Mouse (Mus musculus) midbrain, postnatal 0 days (tissue): ENCODE measurements at regions not wholly inside any gene's neighbourhood (a gene's known extent, or its start where the extent isn't known, plus 50 kb on each side); places are given as distances from the start of the nearest gene placed in this dataset.

ENCODE experiments used
- ATAC-seq: fragments of 200-750 bp; cut with Nextera tagmentation; 2 replicates; pipeline ENCODE4 v1.8.0; 2017; ENCODE audit warnings: moderate number of reproducible peaks, mild to moderate bottlenecking, moderate TSS enrichment, moderate library complexity; ENCODE audit not compliant: low FRiP score
- DNase-seq: peaks from one replicate; pipeline ENCODE4 v3.0.0-alpha.2; 2015; ENCODE audit warnings: low spot score
- H3K27ac ChIP-seq: fragments of 300-500 bp; sonication (generic); 2 replicates; pipeline ENCODE4 v1.5.1; 2014; ENCODE audit warnings: low read depth, mild to moderate bottlenecking, low read length, mixed read lengths
- H3K27me3 ChIP-seq: fragments of 300-500 bp; sonication (generic); 2 replicates; pipeline ENCODE4 v1.6.1; 2014; ENCODE audit warnings: low read length, control low read depth, mixed read lengths; ENCODE audit not compliant: insufficient read depth
- H3K36me3 ChIP-seq: fragments of 300-500 bp; sonication (generic); 2 replicates; pipeline ENCODE4 v1.6.1; 2014; ENCODE audit warnings: low read length, control low read depth, mixed read lengths; ENCODE audit not compliant: insufficient read depth
- H3K4me1 ChIP-seq: fragments of 300-500 bp; sonication (generic); 2 replicates; pipeline ENCODE4 v1.6.1; 2014; ENCODE audit warnings: mild to moderate bottlenecking, control low read depth, antibody characterized with exemption, low read length, mixed read lengths; ENCODE audit not compliant: insufficient read depth
- H3K4me2 ChIP-seq: fragments of 300-500 bp; sonication (generic); 2 replicates; pipeline ENCODE4 v1.6.1; 2014; ENCODE audit warnings: low read depth, mild to moderate bottlenecking, low read length, mixed read lengths; ENCODE audit not compliant: poor library complexity, severe bottlenecking
- H3K4me3 ChIP-seq: fragments of 300-500 bp; sonication (generic); 2 replicates; pipeline ENCODE4 v1.5.1; 2014; ENCODE audit warnings: low read depth, mild to moderate bottlenecking, low read length, moderate library complexity
- H3K9ac ChIP-seq: fragments of 300-500 bp; sonication (generic); replicated peaks from 2 replicates; pipeline ENCODE4 v1.6.1; 2014; ENCODE audit warnings: mild to moderate bottlenecking, low read length, moderate library complexity, mixed read lengths; ENCODE audit not compliant: poor library complexity, severe bottlenecking
- H3K9me3 ChIP-seq: fragments of 300-500 bp; sonication (generic); 2 replicates; pipeline ENCODE4 v1.6.1; 2016; ENCODE audit warnings: low read length, control low read depth
- CTCF ChIP-seq: IDR thresholded peaks from 2 replicates; pipeline ENCODE4 v1.5.1; 2016; ENCODE audit warnings: antibody characterized with exemption, mild to moderate bottlenecking
- WGBS: fragments of 180-500 bp; shearing (Covaris S2); extraction: QIAGEN DNeasy Blood & Tissue Kit; methylation state at CpG from one replicate; pipeline ENCODE4 v1.1.7; 2014; 5-methylcytosine and 5-hydroxymethylcytosine counted together

DNA sequence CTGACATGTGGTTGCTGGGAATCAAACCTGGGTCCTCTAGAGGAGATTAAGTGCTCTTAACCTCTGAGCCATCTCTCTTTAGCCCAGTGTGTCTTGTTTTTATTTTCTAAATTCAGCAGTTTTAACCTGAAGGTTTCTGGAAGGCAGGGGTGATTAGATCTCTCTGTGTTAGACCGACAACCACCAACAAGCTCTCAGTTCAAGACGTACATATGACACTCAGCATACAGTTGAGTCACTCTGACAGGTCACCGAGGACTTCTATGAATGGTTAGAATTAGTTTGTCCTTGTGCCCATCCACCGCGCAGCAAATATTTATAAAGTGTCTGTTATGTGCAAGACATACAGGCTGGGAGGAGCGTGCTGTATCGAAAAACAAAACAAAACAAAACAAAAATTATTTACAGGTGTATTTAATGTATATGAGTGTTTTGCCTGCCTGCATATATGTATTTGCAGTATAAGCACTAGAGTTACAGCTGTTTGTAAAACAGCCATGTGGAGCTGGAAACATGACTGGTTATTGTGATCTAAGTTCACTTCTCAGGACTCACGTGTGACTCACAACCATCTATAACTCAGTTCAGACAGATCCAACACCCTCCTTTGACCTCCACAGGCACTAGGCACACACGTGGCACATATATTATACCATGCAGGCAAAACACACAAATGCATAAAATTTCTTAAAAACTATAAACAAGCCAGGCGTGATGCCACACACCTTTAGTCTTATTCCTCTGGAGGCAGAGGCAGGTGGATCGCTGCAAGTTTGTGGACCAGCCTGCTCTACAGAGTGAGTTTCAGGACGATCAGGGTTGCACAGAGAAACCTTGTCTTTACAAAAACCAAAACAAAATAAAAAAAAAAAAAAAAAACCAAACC, 70.5 kb upstream of the Chd2 start:
- DNase-seq, result no peak
- WGBS, result 91% methylated on average over 12 of the region's 12 CpGs
- no peak for TF ChIP-seq CTCF
- Histone ChIP-seq H3K27me3 (no peaks in the 10 kb centered on the region), H3K36me3 (no peaks in the 10 kb centered on the region), H3K27ac (no peak overlapping the region), H3K9me3 (no peaks in the 10 kb centered on the region), H3K4me2 (no peak overlapping the region), H3K4me3 (no peak overlapping the region), H3K9ac (no peak overlapping the region), H3K4me1 (peaks cover 16% of the 10 kb centered on the region)
- no peak for ATAC-seq

GRCm38 (mm10) chr7:73608804-73609275, 67.2 kb upstream of the Chd2 start:
- Histone ChIP-seq H3K9ac (no peak overlapping the region), H3K4me3 (no peak overlapping the region), H3K4me1 (peaks cover 7% of the 10 kb centered on the region), H3K27me3 (no peaks in the 10 kb centered on the region), H3K9me3 (no peaks in the 10 kb centered on the region), H3K36me3 (no peaks in the 10 kb centered on the region), H3K4me2 (peak overlapping the region; percentile 22; the same call in 1 of the 2 replicates), H3K27ac (peak overlapping the region; percentile 86)
- no peak for ATAC-seq
- TF ChIP-seq CTCF, result no peak
- WGBS, result 20% methylated on average over 5 of the region's 5 CpGs
- no peak for DNase-seq

- no peak for TF ChIP-seq CTCF
- peak overlapping the region; percentile 50 for H3K9ac ChIP-seq
- H3K27ac ChIP-seq, result peak overlapping the region; percentile 86
- H3K36me3 ChIP-seq, result no peaks in the 10 kb centered on the region
- ATAC-seq (no peak), DNase-seq (peak; percentile 35)
- WGBS, result 21% methylated on average over 8 of the region's 8 CpGs
- no peaks in the 10 kb centered on the region for H3K27me3 ChIP-seq
- peak overlapping the region; percentile 25 for H3K4me3 ChIP-seq
- peaks cover 7% of the 10 kb centered on the region for H3K4me1 ChIP-seq
- H3K4me2 ChIP-seq, result peak overlapping the region; percentile 63
- no peaks in the 10 kb centered on the region for H3K9me3 ChIP-seq
Measured at GRCm38 (mm10) chr7:73608070-73608803, 66.6 kb upstream of the Chd2 start.

DNA sequence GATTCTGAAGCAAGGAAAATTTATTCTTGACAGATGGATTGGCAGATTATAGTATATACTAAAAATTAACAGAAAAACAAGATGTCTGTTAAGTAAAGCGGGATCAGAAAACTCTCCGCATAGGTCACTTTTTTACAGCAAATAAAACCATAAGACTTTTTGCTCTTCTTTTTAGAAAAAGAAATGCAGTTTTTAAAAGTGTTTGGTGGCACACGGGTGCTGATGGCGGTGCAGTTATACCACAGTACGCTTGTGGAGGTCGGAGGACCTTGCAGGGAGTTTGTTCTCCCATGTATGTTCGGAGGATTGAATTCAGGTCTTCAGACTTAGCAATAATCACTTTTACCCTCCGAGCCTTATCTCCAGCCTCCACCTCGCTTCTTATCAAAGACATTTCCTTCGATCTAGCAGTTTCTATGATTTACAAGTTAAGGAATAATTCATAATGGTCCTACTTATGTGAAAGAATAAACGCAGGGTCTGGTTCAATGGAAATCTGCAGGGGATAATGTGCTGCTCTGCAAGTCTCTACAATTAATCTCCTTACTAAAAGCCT, 65.9 kb upstream of the Chd2 start:
- Histone ChIP-seq H3K36me3 (no peaks in the 10 kb centered on the region), H3K27me3 (no peaks in the 10 kb centered on the region), H3K9ac (peak overlapping the region; percentile 50), H3K27ac (peak overlapping the region; percentile 86), H3K9me3 (no peaks in the 10 kb centered on the region), H3K4me3 (peak overlapping the region; percentile 25), H3K4me2 (peak overlapping the region; percentile 63), H3K4me1 (peaks cover 7% of the 10 kb centered on the region)
- ATAC-seq (no peak), DNase-seq (peak; percentile 41)
- WGBS, result 6% methylated on average over 11 of the region's 11 CpGs
- TF ChIP-seq CTCF, result no peak

- Histone ChIP-seq H3K27ac (peak overlapping the region; percentile 86), H3K4me2 (peak overlapping the region; percentile 63), H3K4me1 (peaks cover 7% of the 10 kb centered on the region), H3K9me3 (no peaks in the 10 kb centered on the region), H3K36me3 (no peaks in the 10 kb centered on the region), H3K27me3 (no peaks in the 10 kb centered on the region), H3K9ac (peak overlapping the region; percentile 50; the same call in 1 of the 2 replicates), H3K4me3 (peak overlapping the region; percentile 25)
- ATAC-seq (peak; percentile 93), DNase-seq (peak; percentile 96)
- TF ChIP-seq CTCF, result no peak
- 3% methylated on average over 30 of the region's 30 CpGs for WGBS
Measured at GRCm38 (mm10) chr7:73606677-73607449, 65.2 kb upstream of the Chd2 start.
